Mouse (Mus musculus) limb, embryonic 14.5 days (tissue): ENCODE measurements at regions not wholly inside any gene's neighbourhood (a gene's known extent, or its start where the extent isn't known, plus 50 kb on each side); places are given as distances from the start of the nearest gene placed in this dataset.
A peak's percentile ranks its signal among the peaks of the same experiment; 100 is the strongest.

ENCODE experiments used
- ATAC-seq: fragments of 200-750 bp; cut with Nextera tagmentation; 2 replicates; pipeline ENCODE4 v1.8.0; 2017; ENCODE audit warnings: low read depth, moderate number of reproducible peaks, moderate TSS enrichment; ENCODE audit not compliant: low FRiP score
- DNase-seq: peaks from one replicate; pipeline ENCODE4 v3.0.0-alpha.2; 2015; ENCODE audit warnings: low spot score
- H3K27ac ChIP-seq: fragments of 300-500 bp; sonication (generic); replicated peaks from 2 replicates; pipeline ENCODE4 v1.5.1; 2014; ENCODE audit warnings: low read depth, mild to moderate bottlenecking, low read length, moderate library complexity, mixed read lengths
- H3K27me3 ChIP-seq: fragments of 300-500 bp; sonication (generic); 2 replicates; pipeline ENCODE4 v1.6.1; 2014; ENCODE audit warnings: low read length, mixed read lengths; ENCODE audit not compliant: control insufficient read depth, insufficient read depth
- H3K36me3 ChIP-seq: fragments of 300-500 bp; sonication (generic); 2 replicates; pipeline ENCODE4 v1.6.1; 2014; ENCODE audit warnings: mild to moderate bottlenecking, low read length, moderate library complexity, mixed read lengths; ENCODE audit not compliant: control insufficient read depth, insufficient read depth
- H3K4me1 ChIP-seq: fragments of 300-500 bp; sonication (generic); 2 replicates; pipeline ENCODE4 v1.6.1; 2014; ENCODE audit warnings: antibody characterized with exemption, low read length, mixed read lengths; ENCODE audit not compliant: control insufficient read depth, insufficient read depth
- H3K4me2 ChIP-seq: fragments of 300-500 bp; sonication (generic); replicated peaks from 2 replicates; pipeline ENCODE4 v1.6.1; 2014; ENCODE audit warnings: low read depth, mild to moderate bottlenecking, low read length, moderate library complexity; ENCODE audit not compliant: severe bottlenecking
- H3K4me3 ChIP-seq: fragments of 300-500 bp; sonication (generic); replicated peaks from 2 replicates; pipeline ENCODE4 v1.5.1; 2014; ENCODE audit warnings: low read length
- H3K9ac ChIP-seq: fragments of 300-500 bp; sonication (generic); 2 replicates; pipeline ENCODE4 v1.6.1; 2014; ENCODE audit warnings: mild to moderate bottlenecking, low read depth, low read length, moderate library complexity; ENCODE audit not compliant: severe bottlenecking
- H3K9me3 ChIP-seq: fragments of 300-500 bp; sonication (generic); 2 replicates; pipeline ENCODE4 v1.6.1; 2016; ENCODE audit warnings: low read length; ENCODE audit not compliant: control insufficient read depth
- POLR2A ChIP-seq: fragments of 200-500 bp; IDR thresholded peaks from 2 replicates; pipeline ENCODE4 v1.8.0; 2012; ENCODE audit warnings: inconsistent platforms, mild to moderate bottlenecking, moderate library complexity, borderline replicate concordance; ENCODE audit not compliant: insufficient read depth, insufficient read length; ENCODE audit errors: extremely low read depth
- WGBS: fragments of 180-500 bp; shearing (Covaris S2); extraction: QIAGEN DNeasy Blood & Tissue Kit; methylation state at CpG from one replicate; pipeline ENCODE4 v1.1.7; 2014; 5-methylcytosine and 5-hydroxymethylcytosine counted together

DNA sequence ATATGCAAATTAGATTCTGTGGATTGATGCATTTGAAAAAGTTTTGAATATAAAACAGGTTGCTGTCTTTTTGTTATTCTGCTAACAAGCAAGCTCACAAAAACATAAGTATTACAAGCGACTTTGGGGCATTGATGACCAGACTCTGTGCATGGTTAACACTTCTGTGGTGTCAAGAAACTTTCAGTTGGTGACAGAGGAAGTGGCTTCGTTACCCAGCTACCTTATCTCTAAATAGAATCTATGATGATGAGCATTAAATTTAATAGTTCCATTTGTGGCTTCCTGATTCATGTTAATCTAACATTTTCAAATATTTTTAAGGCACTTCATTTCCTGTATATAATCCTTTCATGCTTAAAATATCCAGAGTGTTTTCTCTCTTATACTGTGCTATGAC is 100.8 kb downstream of the Tm2d1 start:
- Histone ChIP-seq H3K27ac (no peak overlapping the region), H3K9me3 (no peaks in the 10 kb centered on the region), H3K4me1 (no peaks in the 10 kb centered on the region), H3K36me3 (no peaks in the 10 kb centered on the region), H3K4me2 (no peak overlapping the region), H3K4me3 (no peak overlapping the region), H3K27me3 (no peaks in the 10 kb centered on the region), H3K9ac (no peak overlapping the region)
- no peak for TF ChIP-seq POLR2A
- WGBS: 76% methylated on average over 2 of the region's 2 CpGs
- ATAC-seq (no peak), DNase-seq (no peak)

DNA sequence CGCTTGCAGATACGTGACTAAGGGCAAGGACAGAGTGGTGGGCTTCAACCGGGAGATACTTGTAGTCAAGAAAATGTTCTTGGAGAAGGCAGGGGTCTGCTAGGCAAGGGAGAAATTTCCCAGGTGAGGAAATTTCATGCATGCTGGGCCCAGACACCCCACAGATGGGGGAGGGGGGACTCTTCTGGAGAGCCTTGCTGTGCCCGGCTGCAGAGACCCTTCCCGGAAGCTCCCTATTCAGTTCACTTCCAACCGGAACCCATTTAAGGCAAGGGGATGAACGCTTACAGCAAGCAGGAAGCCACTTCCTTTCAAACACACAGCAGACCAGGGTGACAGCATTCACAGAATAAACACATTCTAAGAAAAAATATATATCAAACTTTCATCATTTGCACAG is 124.8 kb downstream of the Tm2d1 start:
- Histone ChIP-seq H3K4me1 (no peaks in the 10 kb centered on the region), H3K27me3 (no peaks in the 10 kb centered on the region), H3K9ac (no peak overlapping the region), H3K36me3 (no peaks in the 10 kb centered on the region), H3K4me2 (no peak overlapping the region), H3K9me3 (no peaks in the 10 kb centered on the region), H3K4me3 (no peak overlapping the region), H3K27ac (no peak overlapping the region)
- ATAC-seq (no peak), DNase-seq (no peak)
- WGBS: 91% methylated on average over 7 of the region's 7 CpGs
- no peak for TF ChIP-seq POLR2A

DNA sequence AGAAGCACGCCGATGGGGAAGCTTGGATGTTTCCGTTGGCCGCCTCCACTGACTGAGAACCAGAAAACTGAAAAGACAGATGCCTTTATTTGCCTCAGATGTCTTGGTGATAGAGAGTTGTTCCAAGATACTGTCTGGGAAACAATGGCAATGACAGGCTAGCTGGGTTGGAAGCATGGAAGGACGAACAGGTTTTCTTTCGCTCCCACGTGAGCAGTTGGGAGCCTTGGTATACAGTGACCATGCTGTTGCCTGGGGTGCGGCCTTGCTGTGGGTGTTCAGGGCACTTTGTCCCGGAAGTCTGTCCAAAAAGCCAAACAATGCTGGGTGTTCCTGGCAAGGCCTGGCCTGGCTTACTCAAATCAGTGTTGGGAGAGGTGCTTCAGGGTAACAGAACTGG is 125.4 kb downstream of the Tm2d1 start:
- no peaks in the 10 kb centered on the region for H3K36me3 ChIP-seq
- H3K4me2 ChIP-seq: no peak overlapping the region
- H3K27ac ChIP-seq: no peak overlapping the region
- no peak overlapping the region for H3K4me3 ChIP-seq
- H3K27me3 ChIP-seq: no peaks in the 10 kb centered on the region
- H3K9ac ChIP-seq: no peak overlapping the region
- H3K9me3 ChIP-seq: no peaks in the 10 kb centered on the region
- H3K4me1 ChIP-seq: no peaks in the 10 kb centered on the region
- no peak for DNase-seq
- WGBS: 95% methylated on average over 9 of the region's 9 CpGs
- ATAC-seq: no peak
- no peak for TF ChIP-seq POLR2A

DNA sequence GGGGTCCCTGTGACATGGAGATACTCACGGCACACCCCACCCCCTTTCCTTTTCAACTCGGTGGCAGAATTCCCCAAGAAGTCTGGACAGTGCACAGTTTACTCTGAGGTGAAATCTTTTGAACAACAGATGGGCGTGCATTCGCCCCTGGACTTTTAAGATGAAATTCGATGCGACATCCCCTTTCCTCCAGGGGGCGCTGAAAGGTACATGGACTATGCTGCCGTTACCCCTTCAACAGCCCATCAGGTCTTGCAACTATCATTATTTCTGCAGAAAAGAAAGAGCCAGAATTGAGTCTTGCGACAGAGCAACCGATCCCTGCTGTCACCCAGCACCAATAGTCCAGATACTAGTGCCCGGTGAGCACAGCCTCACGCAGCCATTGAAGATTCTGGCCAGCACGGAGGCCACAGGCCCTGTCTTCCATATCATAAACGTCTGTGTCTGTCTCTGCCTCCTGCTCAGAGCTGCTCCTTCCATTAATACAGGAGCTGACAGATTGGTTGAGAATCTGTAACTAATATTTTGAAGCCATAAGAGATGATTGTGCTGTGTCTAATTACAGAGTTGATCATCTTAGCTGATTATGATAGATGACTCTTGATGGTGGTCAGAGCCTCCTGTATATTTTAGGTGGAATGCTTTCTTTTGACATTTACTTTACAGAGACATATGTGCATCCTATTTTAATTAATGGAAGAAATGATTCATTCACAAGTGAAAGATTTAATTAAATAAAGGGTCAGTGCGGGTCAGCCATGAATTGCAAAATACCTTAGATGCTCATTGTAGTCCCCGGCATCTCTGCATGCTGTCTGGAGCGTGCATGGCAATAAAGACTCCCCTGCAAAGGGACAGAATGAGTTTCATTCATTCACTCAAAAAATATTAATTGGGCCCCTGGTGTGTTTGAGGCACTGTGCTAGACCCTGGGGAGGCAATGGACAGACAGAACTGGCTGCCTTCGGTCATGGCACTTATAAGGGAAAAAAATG is 128.0 kb downstream of the Tm2d1 start:
- Histone ChIP-seq H3K9ac (no peak overlapping the region), H3K27me3 (no peaks in the 10 kb centered on the region), H3K4me2 (no peak overlapping the region), H3K4me1 (no peaks in the 10 kb centered on the region), H3K4me3 (no peak overlapping the region), H3K27ac (no peak overlapping the region), H3K36me3 (no peaks in the 10 kb centered on the region), H3K9me3 (no peaks in the 10 kb centered on the region)
- ATAC-seq (no peak), DNase-seq (no peak)
- no peak for TF ChIP-seq POLR2A
- WGBS: 57% methylated on average over 18 of the region's 18 CpGs

DNA sequence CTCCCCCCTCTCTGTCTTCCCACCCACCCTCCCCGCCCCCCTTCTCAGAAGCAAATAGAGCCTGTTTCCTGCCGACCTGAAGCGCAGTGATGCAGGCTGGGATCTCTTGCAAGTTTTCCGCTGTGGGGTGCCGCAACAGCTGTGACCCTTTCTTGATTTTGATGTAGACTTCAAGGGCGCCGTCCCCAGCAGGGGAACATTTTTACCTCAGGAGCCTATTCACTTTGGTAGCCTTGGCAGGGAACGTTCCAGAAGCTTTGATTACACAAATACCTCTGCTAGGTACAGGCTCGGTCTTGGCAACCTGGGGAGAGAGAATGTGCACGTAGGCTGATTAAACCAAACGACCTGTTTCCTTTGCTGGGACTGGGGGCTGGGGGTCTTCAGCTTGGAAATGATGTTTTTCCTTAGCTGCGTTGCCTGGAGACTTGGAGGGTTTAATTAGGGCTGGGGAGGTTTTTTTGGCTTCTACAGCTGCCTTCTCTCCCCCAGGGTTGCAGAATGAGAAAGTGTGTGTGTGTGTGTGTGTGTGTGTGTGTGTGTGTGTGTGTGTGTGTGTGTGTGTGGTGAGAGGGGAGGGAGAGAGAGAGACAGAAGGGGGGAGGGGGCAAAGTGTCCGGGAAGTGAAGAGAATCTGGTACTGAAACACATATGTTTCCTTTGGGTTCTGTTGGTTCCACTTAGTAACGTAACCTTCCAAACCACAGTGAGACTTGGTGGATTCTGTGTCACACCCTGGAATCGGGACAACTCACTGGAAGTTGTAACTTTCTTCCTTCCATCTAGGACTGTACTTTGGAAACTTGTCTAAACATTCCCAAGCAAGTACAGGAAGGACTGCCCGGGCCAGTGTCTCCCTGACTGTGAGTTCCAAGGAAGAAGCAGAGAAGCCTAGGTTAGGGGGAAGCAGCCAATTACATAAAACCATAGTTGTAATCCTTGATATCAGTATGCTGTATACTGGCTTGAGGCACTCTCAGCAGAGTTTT is 138.9 kb downstream of the Tm2d1 start:
- no peaks in the 10 kb centered on the region for H3K9me3 ChIP-seq
- H3K27me3 ChIP-seq: no peaks in the 10 kb centered on the region
- peak; percentile 65 for DNase-seq
- no peak overlapping the region for H3K9ac ChIP-seq
- peak overlapping the region; percentile 71 for H3K27ac ChIP-seq
- no peak for TF ChIP-seq POLR2A
- WGBS: 3% methylated on average over 15 of the region's 16 CpGs
- peak overlapping the region; percentile 33 for H3K4me2 ChIP-seq
- H3K4me3 ChIP-seq: no peak overlapping the region
- H3K36me3 ChIP-seq: no peaks in the 10 kb centered on the region
- H3K4me1 ChIP-seq: peaks cover 15% of the 10 kb centered on the region; the same call in 1 of the 2 replicates
- peak; percentile 80 for ATAC-seq
